Mouse (Mus musculus) neural tube, embryonic 10.5 days (tissue): ENCODE measurements around the gene Gm4869.
"Not testable (repeated sequence)": the region's sequence is repeated elsewhere in the genome, so short reads cannot be mapped to it uniquely, and the experiment has no call there.

Source experiments
- DNase-seq: peaks from one replicate; pipeline ENCODE4 v3.0.0-alpha.2; 2017; ENCODE audit warnings: low spot score; ENCODE audit errors: extremely low spot score

The Gm4869 gene

DNA sequence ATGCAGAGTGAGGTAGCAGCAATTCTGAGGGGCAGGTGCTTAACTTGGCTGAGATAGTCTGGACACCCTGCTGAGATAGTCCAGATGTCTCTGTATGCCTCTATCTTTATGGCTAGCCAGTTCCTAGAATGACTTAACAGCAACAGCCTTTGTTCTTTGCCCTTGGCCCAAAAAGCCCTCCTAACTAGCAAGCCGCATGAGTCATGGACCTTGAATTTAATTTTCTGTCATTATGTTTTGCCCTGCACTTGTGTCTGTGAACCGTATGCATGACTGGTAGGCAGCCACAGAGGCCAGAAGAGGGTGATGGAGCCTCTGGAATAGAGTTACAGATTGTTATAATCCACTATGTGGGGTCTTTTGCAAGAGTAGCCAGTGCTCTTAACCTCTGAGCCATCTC is 17.7 kb downstream of the Gm4869 start:
- DNase-seq = not testable (repeated sequence)

GRCm38 (mm10) chr5:140464943-140465342 is 19.5 kb downstream of the Gm4869 start:
- DNase-seq = no peak

DNA sequence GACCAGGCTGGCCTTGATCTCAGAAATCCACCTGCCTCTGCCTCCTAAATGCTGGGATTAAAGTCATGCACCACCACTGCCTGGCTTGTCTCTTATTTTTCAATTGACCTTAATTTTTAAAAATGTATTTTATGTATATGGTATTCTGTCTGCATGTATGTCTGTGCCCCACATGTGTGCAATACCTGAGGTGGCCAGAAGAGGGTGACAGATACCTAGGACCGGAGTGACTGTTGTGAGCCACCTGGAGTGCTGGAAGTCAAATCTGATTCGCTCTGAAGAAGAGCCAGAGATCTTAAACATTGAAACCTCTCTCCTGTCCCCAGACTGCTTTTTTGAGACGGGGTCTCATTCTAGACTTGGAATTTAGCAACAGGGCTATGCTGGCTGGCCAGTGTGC is 26.9 kb downstream of the Gm4869 start:
- no peak for DNase-seq

DNA sequence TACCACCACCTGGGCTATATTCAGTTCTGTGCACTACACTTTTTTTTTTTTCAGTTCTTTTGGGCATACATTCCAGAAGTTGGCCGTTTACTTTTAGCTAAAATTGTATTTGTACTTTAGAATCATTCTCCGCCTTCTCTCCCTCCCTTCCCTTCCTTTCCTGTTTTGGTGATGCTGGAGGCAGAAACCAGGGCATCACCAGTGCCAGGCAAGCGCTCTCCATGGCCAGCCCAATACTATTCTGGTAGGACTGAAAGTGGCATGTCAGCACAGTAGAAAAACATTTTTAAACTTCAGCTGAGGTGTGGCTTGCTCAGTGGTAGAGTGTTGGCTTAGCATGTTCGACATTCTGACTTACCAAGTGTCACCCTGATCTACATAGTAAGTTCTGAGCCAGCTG is 36.0 kb downstream of the Gm4869 start:
- no peak for DNase-seq

DNA sequence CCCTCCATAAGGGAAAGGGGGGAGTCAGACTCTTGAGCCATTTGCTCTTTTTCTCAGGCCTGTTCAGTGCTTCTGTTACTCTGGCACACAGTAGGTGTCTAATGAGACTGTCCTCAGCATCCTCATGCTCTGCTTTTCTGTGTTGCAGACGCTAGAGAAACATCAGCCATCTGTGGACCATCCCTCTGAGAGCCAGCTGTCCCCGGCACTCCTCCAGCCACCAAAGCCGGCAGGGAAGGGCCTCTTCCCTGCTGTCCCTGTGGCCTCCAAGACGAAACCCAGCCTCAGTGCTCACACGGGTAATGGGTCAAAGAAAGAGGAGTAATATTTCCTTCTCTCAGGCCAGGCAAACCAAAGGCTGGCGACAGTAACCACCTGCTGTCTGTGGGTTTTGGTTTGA is 45.7 kb downstream of the Gm4869 start:
- no peak for DNase-seq

DNA sequence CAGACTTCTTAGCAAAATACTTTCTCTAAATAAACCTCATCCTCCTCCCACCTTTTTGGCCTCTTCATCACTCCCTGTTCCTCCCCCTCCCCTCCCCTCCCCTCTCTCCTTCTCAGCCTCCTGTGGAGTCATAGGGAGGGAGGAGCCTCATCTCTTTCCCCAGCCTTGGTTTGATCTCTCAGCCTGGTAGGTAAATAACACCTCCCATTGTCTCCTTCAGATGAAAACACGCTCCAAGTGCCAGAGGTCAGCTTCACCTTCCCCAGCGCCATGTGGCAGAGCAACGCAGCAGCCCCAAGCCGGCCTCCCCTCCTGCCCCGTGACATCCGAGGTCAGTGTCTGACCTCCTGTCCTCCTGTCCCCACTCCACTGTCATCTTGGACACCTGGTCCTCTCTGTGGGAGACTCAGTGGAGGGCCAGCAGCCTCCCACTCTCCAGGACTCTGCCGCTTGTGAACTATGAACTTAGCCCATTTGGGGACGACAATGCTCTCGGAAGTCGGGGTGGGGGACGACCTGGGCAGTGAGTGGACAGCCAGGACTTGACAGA is 47.3 kb downstream of the Gm4869 start:
- no peak for DNase-seq

- no peak for DNase-seq
Measured at GRCm38 (mm10) chr5:140498176-140498575, 52.7 kb downstream of the Gm4869 start.

- DNase-seq = no peak
Measured at GRCm38 (mm10) chr5:140500736-140501135, 55.3 kb downstream of the Gm4869 start.

DNA sequence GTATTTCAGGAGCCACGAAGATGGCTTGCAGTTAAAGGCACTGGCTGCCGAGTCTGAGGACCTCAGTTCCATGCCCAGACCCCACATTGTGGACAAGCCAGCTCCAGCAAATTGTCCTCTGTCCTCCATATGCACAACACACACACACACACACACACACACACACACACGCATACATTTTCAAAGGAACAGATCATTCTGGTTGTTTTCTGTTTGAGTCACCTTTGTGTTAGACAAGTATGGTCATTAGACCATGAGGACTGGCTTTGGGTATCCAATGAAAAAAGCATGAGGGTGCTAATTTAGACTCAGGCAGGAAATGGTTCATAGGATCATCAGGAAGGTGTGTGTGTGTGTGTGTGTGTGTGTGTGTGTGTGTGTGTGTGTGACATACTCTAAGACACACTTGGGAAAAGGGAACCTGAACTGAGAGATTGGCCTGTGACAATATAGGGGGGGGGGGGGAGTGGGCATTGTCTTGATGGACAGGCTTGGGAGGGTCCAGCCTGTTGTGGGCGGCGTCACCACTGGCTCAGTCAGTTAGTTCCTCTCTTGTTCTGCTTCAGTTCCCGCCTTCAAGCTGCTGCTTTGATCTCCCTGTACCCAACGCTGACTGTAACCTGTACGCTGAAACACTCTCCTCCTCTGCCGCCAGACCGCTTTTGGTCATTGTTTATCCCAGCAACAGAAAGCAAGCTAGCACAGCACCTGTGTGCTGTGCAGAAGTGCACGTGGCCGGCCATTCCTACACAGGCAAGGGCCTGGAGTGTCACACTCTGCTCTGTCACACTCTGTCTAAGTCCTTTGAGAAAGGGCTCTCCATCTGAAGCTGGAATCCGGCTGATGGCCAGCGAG is 56.8 kb downstream of the Gm4869 start:
- peak; percentile 48 for DNase-seq

DNA sequence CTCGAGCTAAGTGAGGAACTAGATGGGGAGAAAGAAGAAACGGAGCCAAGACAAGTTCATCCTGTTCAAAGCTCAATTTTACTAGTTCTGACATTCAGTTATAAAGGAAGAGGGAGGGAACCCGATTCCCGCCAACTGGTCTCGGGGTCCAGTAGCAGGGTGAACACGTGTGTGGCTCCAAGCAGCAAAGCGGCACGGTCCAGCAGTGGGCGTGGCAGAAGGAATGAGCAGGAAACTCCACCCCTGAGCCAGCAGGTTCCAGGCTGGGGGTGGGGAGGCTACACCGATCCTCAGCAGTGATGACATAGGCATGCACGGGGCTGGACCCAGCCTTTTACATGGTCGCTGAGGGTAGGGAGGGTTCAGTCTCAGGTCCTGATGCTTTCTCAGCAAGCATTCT is 57.5 kb downstream of the Gm4869 start:
- DNase-seq = peak; percentile 51

GRCm38 (mm10) chr5:140505208-140505780 is 59.8 kb downstream of the Gm4869 start, which contains the start of gene Chst12:
Gene Chst12 (plus strand): TSS chr5:140505550.
- peak; percentile 99 for DNase-seq

GRCm38 (mm10) chr5:140506096-140506794 is 60.8 kb downstream of the Gm4869 start:
- DNase-seq = no peak

DNA sequence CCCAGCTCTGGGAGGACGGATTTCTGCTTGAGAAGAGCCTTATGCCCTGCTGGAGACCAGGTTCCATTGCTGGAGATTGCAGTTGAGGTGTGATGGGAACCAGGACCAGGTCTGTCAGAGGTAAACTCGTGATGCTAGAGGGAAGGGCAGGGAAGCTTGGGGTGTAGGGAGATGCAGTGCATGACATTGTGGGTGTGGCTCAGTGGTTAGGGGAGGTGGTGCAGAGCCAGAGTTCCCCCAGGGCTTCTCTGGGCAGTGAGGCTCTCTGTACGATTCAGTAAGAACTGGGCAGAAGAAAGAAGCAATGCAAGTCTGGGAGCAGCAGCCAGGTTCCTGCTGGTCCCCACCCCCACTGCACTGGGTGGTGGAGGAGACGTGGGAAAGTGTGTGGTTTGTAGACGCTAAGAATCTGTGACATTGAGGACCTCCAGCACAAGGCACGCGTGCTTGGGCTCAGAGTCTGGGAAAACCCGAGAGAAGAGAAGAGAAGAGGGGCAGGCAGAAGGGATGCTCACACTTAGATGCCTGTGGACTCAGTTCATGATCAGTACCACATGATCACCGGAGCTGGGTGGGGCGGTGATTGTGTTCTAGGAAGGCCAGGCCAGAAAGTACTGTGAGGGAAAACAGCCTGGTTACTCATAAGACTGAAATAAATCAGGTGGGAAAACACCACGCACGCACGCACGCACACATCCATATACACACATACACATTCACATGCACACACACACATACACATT is 62.2 kb downstream of the Gm4869 start:
- DNase-seq = no peak

DNA sequence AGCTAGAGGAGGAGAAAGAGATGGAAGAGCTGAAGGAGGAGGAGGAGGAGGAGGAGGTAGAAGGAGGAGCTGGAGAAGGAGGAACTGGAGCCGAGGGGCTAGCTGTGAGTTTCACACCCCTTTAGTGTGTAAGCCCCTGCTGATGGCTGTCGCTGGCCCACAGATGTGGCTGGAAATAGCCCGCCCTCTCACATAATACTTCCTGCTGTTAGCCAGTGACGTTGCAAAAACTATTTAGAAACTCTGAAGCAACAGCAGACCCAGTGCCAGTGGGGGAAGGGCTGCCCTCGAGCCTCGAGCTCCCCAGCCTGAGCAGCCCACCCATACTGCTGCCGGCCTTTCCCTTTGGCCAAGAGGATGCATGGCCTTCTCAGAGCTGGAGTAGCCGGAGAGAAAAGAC is 63.2 kb downstream of the Gm4869 start:
- DNase-seq = peak; percentile 27

- no peak for DNase-seq
Measured at GRCm38 (mm10) chr5:140509204-140509603, 63.8 kb downstream of the Gm4869 start.

DNA sequence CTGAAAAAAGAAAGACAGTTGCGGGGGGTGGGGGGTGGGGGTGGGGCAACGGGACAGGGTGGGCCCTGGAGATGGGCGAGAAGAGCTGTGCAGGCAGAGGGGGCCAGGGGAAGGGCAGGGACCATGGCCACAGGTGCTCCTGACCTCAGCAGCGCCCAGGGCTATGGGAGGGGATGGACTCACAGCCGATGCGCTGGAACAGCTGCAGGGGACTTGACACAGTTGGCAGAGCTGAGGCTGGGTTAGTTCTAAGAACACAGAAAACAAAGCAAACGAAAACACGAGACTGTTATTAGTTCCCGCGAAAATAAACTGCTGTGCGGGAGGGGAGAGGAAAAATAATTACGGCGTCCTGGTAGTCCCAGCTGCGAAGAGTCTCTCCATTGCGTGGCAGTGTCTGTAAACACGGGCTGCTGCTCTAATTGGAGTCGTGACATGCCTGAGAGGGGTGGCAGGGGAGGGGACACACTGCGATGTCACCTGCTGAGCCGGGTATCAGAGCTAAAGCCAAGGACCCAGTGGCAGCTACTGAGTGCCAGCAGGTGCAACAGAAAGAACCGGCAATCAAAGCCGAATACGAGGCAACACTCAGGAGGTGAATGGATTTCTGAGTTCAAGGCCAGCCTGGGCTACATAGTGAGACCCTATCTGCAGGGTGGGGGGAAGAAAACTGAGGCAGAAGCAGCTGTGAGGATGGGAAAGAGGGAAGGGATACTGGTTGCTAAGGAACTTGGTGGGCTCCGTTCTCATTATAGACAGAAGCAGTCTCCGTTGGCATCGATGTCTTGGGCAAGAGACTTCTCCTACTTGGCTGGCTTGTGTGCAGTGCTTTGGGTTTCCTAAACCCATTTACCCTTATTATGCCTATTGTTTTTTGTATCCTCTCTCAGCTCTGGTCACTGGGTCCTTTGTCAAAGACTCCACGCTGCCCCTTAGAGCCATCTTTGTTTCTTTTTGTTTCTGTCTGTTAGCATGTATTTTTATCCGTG is 64.9 kb downstream of the Gm4869 start:
- DNase-seq = no peak

DNA sequence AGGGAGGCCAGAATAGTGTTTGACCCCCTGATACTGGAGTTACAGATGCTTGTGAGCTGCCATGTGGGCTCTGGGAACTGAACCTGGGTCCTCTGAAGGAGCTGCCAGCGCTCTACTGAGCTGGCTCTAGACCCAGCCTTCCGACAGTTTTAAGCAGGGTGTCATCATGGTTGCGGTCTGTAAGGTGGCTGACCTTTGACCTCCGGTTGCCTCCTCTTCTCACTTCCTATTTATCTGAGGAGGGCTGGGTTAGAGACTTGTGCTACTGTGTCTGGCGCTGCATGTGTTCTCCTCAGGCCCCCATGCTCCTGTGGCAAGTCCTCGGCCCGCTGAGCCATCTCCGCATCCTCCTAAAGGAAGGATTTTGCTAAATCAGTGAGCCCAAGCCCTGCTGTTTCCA is 68.5 kb downstream of the Gm4869 start:
- DNase-seq = no peak

GRCm38 (mm10) chr5:140514799-140515486 is 69.5 kb downstream of the Gm4869 start:
- no peak for DNase-seq

DNA sequence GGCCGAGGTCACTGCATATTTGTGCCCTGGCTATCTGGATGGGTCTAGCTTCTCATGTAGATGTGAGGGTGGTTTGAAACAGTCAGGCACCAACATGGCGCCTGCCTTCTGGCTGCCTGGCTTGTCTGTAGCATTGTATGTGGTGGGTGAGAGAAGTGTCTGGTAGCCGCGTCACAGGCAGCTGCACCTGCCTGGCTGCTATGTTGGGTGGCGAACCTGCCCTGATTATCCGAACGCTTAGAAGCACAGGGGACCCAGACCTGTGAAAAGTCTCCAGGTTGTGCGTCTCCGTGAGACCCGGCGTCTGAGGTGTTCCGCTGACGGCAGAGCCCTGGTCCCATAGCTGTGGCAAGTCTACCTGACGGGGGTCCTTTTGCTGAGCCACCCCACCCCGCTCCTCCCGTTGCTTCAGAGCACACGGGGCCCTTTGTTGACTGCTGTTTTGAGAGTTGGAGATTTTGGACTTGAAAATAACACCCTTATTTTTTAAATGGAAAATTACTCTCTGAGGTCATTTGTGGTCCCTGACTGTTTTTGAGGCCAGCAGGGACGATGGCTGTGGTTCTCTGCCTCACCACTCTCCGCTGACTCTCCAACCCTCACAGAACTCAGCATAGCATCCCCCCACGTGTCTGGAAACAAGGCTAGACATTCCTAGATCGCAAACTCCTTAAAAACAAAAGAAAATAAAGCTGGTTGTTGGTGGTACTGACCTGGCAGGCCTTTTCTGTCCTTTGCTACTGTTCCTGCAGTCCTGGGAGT is 71.9 kb downstream of the Gm4869 start:
- DNase-seq = no peak
